Mouse (Mus musculus) Patski (cell line): ENCODE measurements at regions not wholly inside any gene's neighbourhood (a gene's known extent, or its start where the extent isn't known, plus 50 kb on each side); places are given as distances from the start of the nearest gene placed in this dataset.
"Not testable (repeated sequence)": the region's sequence is repeated elsewhere in the genome, so short reads cannot be mapped to it uniquely, and the experiment has no call there.

ENCODE experiments used
- ATAC-seq: fragments of 100-300 bp; one replicate; pipeline ENCODE4 v1.8.0; 2021
- CTCF ChIA-PET: fragments of 350-600 bp; sonication (Branson Sonifier 250); formaldehyde crosslinking; loops from one replicate; lab custom pipeline; 2022; ENCODE audit warnings: inconsistent platforms; lab: Charles Lee
- POLR2A ChIA-PET: fragments of 350-600 bp; sonication (Branson Sonifier 250); formaldehyde crosslinking; loops from one replicate; lab custom pipeline; 2022; ENCODE audit warnings: antibody characterized with exemption, inconsistent platforms; lab: Charles Lee
- DNase-seq: peaks from one replicate; pipeline ENCODE4 v3.0.0-alpha.2; 2011; ENCODE audit warnings: low read depth, low spot score
- H3K27me3 ChIP-seq: fragments of 371-371 bp; one replicate; pipeline ENCODE4 v1.5.1; 2021
- CTCF ChIP-seq: fragments of 100-300 bp; IDR thresholded peaks from one replicate; pipeline ENCODE4 v1.5.1; 2021
- in situ Hi-C: fragments of 300-500 bp; cut with MboI; formaldehyde crosslinking; loops from 3 replicates; pipeline ENCODE4 v1.11.1; 2018; ENCODE audit warnings: low pct_unique_long_range_greater_than_20kb, mixed read lengths

GRCm38 (mm10) chr5:40920920-40921319, 787.0 kb downstream of the Rab28 start:
- POLR2A ChIA-PET, result no interaction called here
- DNase-seq, result no peak
- TF ChIP-seq CTCF, result no peak
- in situ Hi-C loops, result no loop called here
- ATAC-seq, result no peak
- CTCF ChIA-PET, result interaction anchor here (0.7 to 1.1 kb wide), 2 partner anchors 10 to 12 kb away, joined by 3 read pairs; no protein-coding TSS in a partner anchor
- no peaks in the 10 kb centered on the region for H3K27me3 ChIP-seq

GRCm38 (mm10) chr5:40908803-40909202, 799.2 kb downstream of the Rab28 start:
- H3K27me3 ChIP-seq, result no peaks in the 10 kb centered on the region
- TF ChIP-seq CTCF, result no peak
- CTCF ChIA-PET, result interaction anchor here (1.1 to 1.6 kb wide), 2 partner anchors 13 to 32 kb away, joined by 3 read pairs; no protein-coding TSS in a partner anchor
- ATAC-seq, result no peak
- in situ Hi-C loops, result no loop called here
- POLR2A ChIA-PET, result no interaction called here
- no peak for DNase-seq

GRCm38 (mm10) chr5:40901742-40902141, 806.2 kb downstream of the Rab28 start:
- H3K27me3 ChIP-seq, result no peaks in the 10 kb centered on the region
- in situ Hi-C loops, result no loop called here
- no peak for TF ChIP-seq CTCF
- ATAC-seq (no peak), DNase-seq (no peak)
- POLR2A ChIA-PET, result no interaction called here
- CTCF ChIA-PET, result no interaction called here

DNA sequence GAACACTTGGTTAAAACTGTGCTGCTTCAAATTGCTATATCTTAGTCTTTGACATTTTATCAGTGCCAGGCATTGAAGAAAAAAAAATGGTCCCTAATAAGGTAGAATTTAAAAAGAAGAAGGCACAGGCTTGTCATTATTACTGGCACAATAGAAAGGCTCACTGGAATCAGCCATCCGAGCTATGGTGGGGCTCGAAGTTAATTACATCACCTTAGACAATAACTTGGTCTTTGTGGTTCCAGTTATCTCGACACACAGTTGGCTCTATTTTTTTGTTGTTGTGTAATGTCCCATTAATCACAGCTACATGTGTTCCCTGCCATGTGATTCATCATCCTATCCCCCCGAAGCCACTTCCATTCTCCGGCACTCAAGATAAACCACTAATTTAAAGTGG, 825.1 kb downstream of the Rab28 start:
- DNase-seq (no peak), ATAC-seq (no peak)
- TF ChIP-seq CTCF, result no peak
- in situ Hi-C loops, result no loop called here
- POLR2A ChIA-PET, result no interaction called here
- CTCF ChIA-PET, result no interaction called here
- H3K27me3 ChIP-seq, result no peaks in the 10 kb centered on the region

DNA sequence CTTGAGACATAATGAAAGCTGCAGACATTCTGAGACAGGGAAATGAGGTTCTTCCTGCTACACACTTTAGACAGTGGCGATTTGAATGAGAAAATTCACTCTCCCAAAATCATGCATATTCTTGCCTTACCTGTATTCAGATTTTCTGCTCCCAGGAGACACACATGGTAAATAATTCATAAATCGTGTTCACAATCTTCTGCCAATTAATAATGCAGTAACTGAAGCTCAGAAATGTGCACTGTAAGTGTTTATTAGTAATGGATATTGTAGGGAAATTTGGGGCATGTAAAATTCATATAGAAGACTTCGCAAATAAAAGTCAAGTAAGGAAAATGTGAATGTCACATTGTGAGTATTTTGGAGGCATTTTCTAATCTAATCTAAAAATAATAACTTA, 830.2 kb downstream of the Rab28 start:
- no peak for TF ChIP-seq CTCF
- H3K27me3 ChIP-seq, result no peaks in the 10 kb centered on the region
- ChIA-PET POLR2A (no interaction called here), CTCF (no interaction called here)
- ATAC-seq (no peak), DNase-seq (no peak)
- in situ Hi-C loops, result no loop called here

DNA sequence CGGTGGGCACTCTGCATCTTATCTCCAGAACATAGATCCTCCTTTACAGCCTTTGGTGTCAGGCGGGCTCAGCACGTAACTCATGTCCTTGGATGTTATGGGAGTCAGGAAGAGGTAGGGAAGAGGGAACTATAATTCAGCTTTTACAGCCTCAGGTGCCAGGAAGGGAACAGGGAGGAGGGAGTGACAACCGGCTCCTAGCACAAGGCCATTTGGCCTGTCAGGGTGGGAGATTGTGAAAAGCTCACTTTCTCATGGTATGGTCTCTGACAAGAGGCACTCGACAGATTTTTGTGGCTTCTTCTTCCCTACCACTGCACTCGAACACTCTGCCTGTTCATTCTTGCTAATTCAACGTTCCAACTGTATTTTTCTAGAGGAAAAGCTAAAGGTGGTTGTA, 845.6 kb downstream of the Rab28 start:
- DNase-seq, H3K27me3 ChIP-seq, in situ Hi-C loops, CTCF ChIA-PET, POLR2A ChIA-PET, ATAC-seq: not testable (repeated sequence)
